Mouse (Mus musculus) forebrain, postnatal 0 days (tissue): ENCODE measurements around the gene Ltb4r2. TPM values are rescaled to one million over a fixed set of nuclear protein-coding genes. Genes with fewer than 3 reads are reported as not detected.

Source experiments
- ATAC-seq: fragments of 200-750 bp; cut with Nextera tagmentation; 2 replicates; pipeline ENCODE4 v1.8.0; 2017; ENCODE audit warnings: mild to moderate bottlenecking, moderate library complexity
- DNase-seq: peaks from one replicate; pipeline ENCODE4 v3.0.0-alpha.2; 2015
- H3K27ac ChIP-seq: fragments of 300-500 bp; sonication (generic); 2 replicates; pipeline ENCODE4 v1.5.1; 2014; ENCODE audit warnings: low read depth, mild to moderate bottlenecking, antibody characterized with exemption, low read length, moderate library complexity, mixed read lengths
- H3K27me3 ChIP-seq: fragments of 300-500 bp; sonication (generic); 2 replicates; pipeline ENCODE4 v1.6.1; 2014; ENCODE audit warnings: mild to moderate bottlenecking, low read length, mixed read lengths; ENCODE audit not compliant: insufficient read depth
- H3K36me3 ChIP-seq: fragments of 300-500 bp; sonication (generic); 2 replicates; pipeline ENCODE4 v1.6.1; 2014; ENCODE audit warnings: mild to moderate bottlenecking, moderate library complexity; ENCODE audit not compliant: insufficient read depth
- H3K4me1 ChIP-seq: fragments of 300-500 bp; sonication (generic); 2 replicates; pipeline ENCODE4 v1.6.1; 2014; ENCODE audit warnings: antibody characterized with exemption; ENCODE audit not compliant: insufficient read depth
- H3K4me2 ChIP-seq: fragments of 300-500 bp; sonication (generic); 2 replicates; pipeline ENCODE4 v1.6.1; 2014; ENCODE audit warnings: low read depth, mild to moderate bottlenecking, moderate library complexity
- H3K4me3 ChIP-seq: fragments of 300-500 bp; sonication (generic); 2 replicates; pipeline ENCODE4 v1.5.1; 2014; ENCODE audit warnings: low read depth, low read length, mixed read lengths
- H3K9ac ChIP-seq: fragments of 300-500 bp; sonication (generic); 2 replicates; pipeline ENCODE4 v1.6.1; 2014; ENCODE audit warnings: mild to moderate bottlenecking
- H3K9me3 ChIP-seq: fragments of 300-500 bp; sonication (generic); 2 replicates; pipeline ENCODE4 v1.6.1; 2016; ENCODE audit warnings: low read length
- CTCF ChIP-seq: sonication (generic); IDR thresholded peaks from 2 replicates; pipeline ENCODE4 v1.5.1; 2016; ENCODE audit warnings: antibody characterized with exemption, control low read depth, low read depth
- WGBS: fragments of 180-500 bp; shearing (Covaris S2); extraction: QIAGEN DNeasy Blood & Tissue Kit; methylation state at CpG from one replicate; pipeline ENCODE4 v1.1.7; 2014; 5-methylcytosine and 5-hydroxymethylcytosine counted together
- polyA plus RNA-seq: library from polyadenylated mRNA; unstranded; fragments of >200 nt; fragmentation: Nextera tagmentation; extraction: Ambion mirVana; gene quantifications from 2 replicates; pipeline ENCODE4 v1.2.1, GENCODE M21; 2015
- total RNA-seq: library from RNA; depleted of rRNA; stranded (reverse); fragments of >200 nt; gene quantifications from 2 replicates; pipeline ENCODE4 v1.2.3, GENCODE M21; 2014

Ltb4r2 gene
- total and polyA plus RNA-seq, 2 experiments from 2014 or later = 0.38 to 1.1 TPM

DNA sequence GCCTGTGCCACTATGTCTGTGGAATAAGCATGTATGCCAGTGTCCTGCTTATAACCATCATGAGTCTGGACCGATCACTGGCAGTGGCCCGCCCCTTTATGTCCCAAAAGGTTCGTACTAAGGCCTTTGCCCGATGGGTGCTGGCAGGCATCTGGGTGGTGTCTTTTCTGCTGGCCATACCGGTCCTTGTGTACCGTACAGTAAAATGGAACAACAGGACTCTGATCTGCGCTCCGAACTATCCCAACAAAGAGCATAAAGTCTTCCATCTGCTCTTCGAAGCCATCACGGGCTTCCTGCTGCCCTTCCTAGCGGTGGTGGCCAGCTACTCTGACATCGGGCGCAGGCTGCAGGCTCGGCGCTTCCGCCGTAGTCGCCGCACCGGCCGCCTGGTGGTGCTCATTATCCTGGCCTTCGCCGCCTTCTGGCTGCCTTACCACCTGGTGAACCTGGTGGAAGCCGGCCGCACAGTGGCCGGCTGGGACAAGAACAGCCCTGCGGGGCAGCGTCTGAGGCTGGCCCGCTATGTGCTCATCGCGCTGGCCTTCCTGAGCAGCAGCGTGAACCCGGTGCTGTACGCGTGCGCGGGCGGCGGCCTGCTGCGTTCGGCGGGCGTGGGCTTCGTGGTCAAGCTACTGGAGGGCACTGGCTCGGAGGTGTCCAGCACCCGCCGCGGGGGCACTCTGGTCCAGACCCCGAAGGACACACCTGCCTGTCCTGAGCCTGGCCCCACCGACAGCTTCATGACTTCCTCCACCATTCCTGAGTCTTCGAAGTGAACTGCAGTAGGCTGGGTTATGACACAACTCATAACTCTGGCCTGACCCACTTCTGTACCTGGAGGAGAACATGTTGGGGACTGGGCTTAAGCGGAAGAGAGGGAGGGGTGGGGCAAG lies 6.5 kb downstream of the Ltb4r2 start:
- H3K36me3 ChIP-seq = no peaks in the 10 kb centered on the region
- H3K4me2 ChIP-seq = peak overlapping the region; percentile 81
- ATAC-seq (peak; percentile 67), DNase-seq (peak; percentile 40)
- H3K9ac ChIP-seq = peak overlapping the region; percentile 57
- H3K9me3 ChIP-seq = no peaks in the 10 kb centered on the region
- 0 out of 2 replicates have a peak, but pooled peaks cover 4% of the 10 kb centered on the region for H3K4me1 ChIP-seq
- peak; percentile 62 for TF ChIP-seq CTCF
- peak overlapping the region; percentile 42 for H3K4me3 ChIP-seq
- no peak overlapping the region for H3K27ac ChIP-seq
- peaks cover 9% of the 10 kb centered on the region for H3K27me3 ChIP-seq
- 11% methylated on average over 52 of the region's 52 CpGs for WGBS

GRCm38 (mm10) chr14:55768555-55768954 lies 7.3 kb downstream of the Ltb4r2 start:
- Histone ChIP-seq H3K27ac (no peak overlapping the region), H3K27me3 (peaks cover 9% of the 10 kb centered on the region), H3K36me3 (no peaks in the 10 kb centered on the region), H3K9ac (no peak overlapping the region), H3K4me1 (0 out of 2 replicates have a peak, but pooled peaks cover 4% of the 10 kb centered on the region), H3K9me3 (no peaks in the 10 kb centered on the region), H3K4me2 (no peak overlapping the region), H3K4me3 (no peak overlapping the region)
- TF ChIP-seq CTCF = no peak
- WGBS = 91% methylated on average over 6 of the region's 6 CpGs
- ATAC-seq = no peak
- no peak for DNase-seq

GRCm38 (mm10) chr14:55769087-55769703 lies 8.0 kb downstream of the Ltb4r2 start:
- 77% methylated on average over 16 of the region's 16 CpGs for WGBS
- no peak overlapping the region for H3K4me2 ChIP-seq
- ATAC-seq (no peak), DNase-seq (no peak)
- H3K4me3 ChIP-seq = no peak overlapping the region
- H3K27me3 ChIP-seq = peaks cover 9% of the 10 kb centered on the region
- H3K9me3 ChIP-seq = no peaks in the 10 kb centered on the region
- no peaks in the 10 kb centered on the region for H3K36me3 ChIP-seq
- no peak overlapping the region for H3K9ac ChIP-seq
- H3K4me1 ChIP-seq = 0 out of 2 replicates have a peak, but pooled peaks cover 4% of the 10 kb centered on the region
- no peak for TF ChIP-seq CTCF
- no peak overlapping the region for H3K27ac ChIP-seq

DNA sequence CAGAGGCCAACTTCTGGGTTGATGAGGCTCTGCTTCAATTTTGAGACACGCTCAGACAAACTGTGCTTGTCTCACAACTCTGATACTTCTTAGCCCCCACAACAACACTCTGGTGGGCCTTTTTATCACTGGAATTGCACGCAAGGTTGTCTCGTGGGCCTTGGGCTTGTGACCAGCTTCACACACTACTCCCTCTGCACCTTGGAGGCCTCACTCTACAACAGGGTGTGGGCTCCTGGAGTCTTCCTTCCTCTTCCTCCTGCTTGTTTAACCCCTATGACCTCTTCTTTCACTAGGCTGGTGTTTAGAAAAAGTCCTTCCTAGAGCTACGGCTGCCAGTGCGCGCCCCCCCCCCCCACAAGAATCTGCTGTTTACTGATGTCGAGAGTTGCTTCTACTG lies 15.5 kb downstream of the Ltb4r2 start:
- Histone ChIP-seq H3K9me3 (no peaks in the 10 kb centered on the region), H3K27me3 (peaks cover 3% of the 10 kb centered on the region; the same call in 1 of the 2 replicates), H3K27ac (no peak overlapping the region), H3K4me2 (no peak overlapping the region), H3K36me3 (no peaks in the 10 kb centered on the region), H3K4me1 (no peaks in the 10 kb centered on the region), H3K4me3 (no peak overlapping the region), H3K9ac (no peak overlapping the region)
- DNase-seq (no peak), ATAC-seq (no peak)
- no peak for TF ChIP-seq CTCF
- WGBS = 78% methylated on average over 7 of the region's 7 CpGs

DNA sequence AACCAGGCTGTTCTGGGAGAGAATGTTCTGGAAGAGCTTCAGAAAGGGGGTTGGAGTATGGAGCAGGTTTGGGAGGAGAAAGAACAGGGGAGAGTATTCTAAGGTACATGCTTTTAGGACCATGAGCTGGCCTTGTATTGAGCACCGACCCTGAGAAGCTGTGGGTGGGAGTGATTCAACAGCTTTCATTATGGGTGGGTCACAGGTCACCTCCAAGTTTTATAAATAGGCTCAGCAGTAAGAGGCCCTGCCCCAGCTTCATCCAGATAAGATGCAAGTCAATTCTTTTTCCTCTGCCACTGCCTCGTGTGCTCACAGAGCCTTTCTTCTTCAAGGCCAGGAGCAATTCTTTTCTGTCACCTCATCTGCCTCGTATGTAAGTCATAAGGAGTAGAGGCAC lies 15.9 kb downstream of the Ltb4r2 start:
- no peaks in the 10 kb centered on the region for H3K4me1 ChIP-seq
- H3K36me3 ChIP-seq = no peaks in the 10 kb centered on the region
- H3K9me3 ChIP-seq = no peaks in the 10 kb centered on the region
- H3K4me3 ChIP-seq = no peak overlapping the region
- TF ChIP-seq CTCF = no peak
- H3K27me3 ChIP-seq = peaks cover 8% of the 10 kb centered on the region
- no peak overlapping the region for H3K27ac ChIP-seq
- DNase-seq = no peak
- no peak overlapping the region for H3K9ac ChIP-seq
- WGBS = 58% methylated on average over 3 of the region's 3 CpGs
- ATAC-seq = no peak
- H3K4me2 ChIP-seq = no peak overlapping the region

- ATAC-seq (no peak), DNase-seq (no peak)
- H3K27ac ChIP-seq = no peak overlapping the region
- H3K4me1 ChIP-seq = no peaks in the 10 kb centered on the region
- 89% methylated on average over 11 of the region's 11 CpGs for WGBS
- no peak overlapping the region for H3K4me3 ChIP-seq
- no peak overlapping the region for H3K4me2 ChIP-seq
- H3K9me3 ChIP-seq = no peaks in the 10 kb centered on the region
- peaks cover 14% of the 10 kb centered on the region for H3K27me3 ChIP-seq
- no peak for TF ChIP-seq CTCF
- H3K9ac ChIP-seq = no peak overlapping the region
- no peaks in the 10 kb centered on the region for H3K36me3 ChIP-seq
Measured at GRCm38 (mm10) chr14:55777806-55778205, 16.6 kb downstream of the Ltb4r2 start.

DNA sequence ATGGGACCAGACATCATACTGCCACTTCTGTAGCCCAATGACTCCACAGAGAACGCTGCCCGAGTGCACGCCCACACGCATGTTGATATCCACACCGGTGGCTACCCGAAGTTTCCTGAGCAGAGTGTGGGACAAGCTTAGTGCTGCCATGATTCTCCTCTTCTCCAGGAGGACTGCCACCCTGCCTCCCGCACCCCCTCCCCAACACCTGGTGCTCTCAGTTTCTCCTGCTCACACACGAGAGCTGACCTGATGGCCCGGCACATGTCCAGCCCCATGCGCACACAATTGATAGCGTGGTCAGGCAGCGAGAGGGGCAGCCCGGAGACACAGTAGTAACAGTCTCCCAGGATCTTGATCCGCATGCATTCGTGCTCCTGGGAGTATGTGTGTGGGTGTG lies 17.5 kb downstream of the Ltb4r2 start:
- H3K9me3 ChIP-seq = no peaks in the 10 kb centered on the region
- no peak overlapping the region for H3K9ac ChIP-seq
- ATAC-seq (no peak), DNase-seq (no peak)
- TF ChIP-seq CTCF = no peak
- no peaks in the 10 kb centered on the region for H3K36me3 ChIP-seq
- 94% methylated on average over 15 of the region's 15 CpGs for WGBS
- no peak overlapping the region for H3K4me3 ChIP-seq
- no peak overlapping the region for H3K4me2 ChIP-seq
- peaks cover 4% of the 10 kb centered on the region; the same call in 1 of the 2 replicates for H3K4me1 ChIP-seq
- peaks cover 23% of the 10 kb centered on the region for H3K27me3 ChIP-seq
- no peak overlapping the region for H3K27ac ChIP-seq
